In the genomic region with DNA sequence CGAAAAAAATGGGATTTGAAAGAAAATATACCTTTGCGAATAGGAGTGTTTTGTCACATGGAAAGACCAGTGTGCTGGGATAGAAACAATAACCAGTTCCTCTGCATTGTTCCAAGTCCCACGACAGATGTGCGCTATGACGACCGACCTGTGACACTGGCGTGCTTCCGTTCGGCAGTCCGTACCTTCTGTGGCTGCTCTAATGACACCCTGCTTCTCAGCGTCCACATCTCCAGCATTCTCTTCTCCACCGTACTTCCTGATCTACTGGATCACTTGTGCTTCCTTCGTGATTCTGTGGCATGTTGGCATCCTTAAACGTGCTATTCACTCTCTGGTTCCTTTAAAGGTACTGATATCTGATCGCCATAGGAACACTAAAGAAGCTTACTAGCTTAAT, we compare ENCODE assay signal across 34 mouse cellular contexts.
"Had no signal": no experiment of that assay in that cellular context is flagged by ENCODE, and none has a peak within 500 bp of the region (broad histone marks: within the 10 kb centered on the region; RNA-seq: fewer than 3 reads in every experiment).

No protein-coding gene starts in this region.

- H3K36me3 ChIP-seq: heart, embryonic 10.5 days; heart, embryonic 12.5 days; heart, embryonic 13.5 days; heart, embryonic 15.5 days; hindbrain, embryonic 10.5 days; hindbrain, embryonic 12.5 days; hindbrain, embryonic 13.5 days; hindbrain, embryonic 15.5 days; intestine, embryonic 15.5 days; kidney, embryonic 15.5 days had no signal

- H3K27ac ChIP-seq: heart, embryonic 10.5 days; heart, embryonic 13.5 days; heart, embryonic 15.5 days; hindbrain, embryonic 10.5 days; hindbrain, embryonic 12.5 days; hindbrain, embryonic 13.5 days; hindbrain, embryonic 14.5 days; hindbrain, embryonic 15.5 days; hindbrain, postnatal 0 days; intestine, embryonic 15.5 days; kidney, embryonic 15.5 days; kidney, postnatal 0 days; layer of hippocampus, adult 2 months had no signal

- ATAC-seq: hindbrain, embryonic 16.5 days; hindbrain, postnatal 0 days; inflammation-experienced regulatory T-cells, adult 6 months; intestine, embryonic 15.5 days; intestine, embryonic 16.5 days; intestine, postnatal 0 days had no signal

- H3K27me3 ChIP-seq: heart, embryonic 12.5 days; heart, embryonic 13.5 days; heart, embryonic 15.5 days; hindbrain, embryonic 12.5 days; hindbrain, embryonic 13.5 days; hindbrain, embryonic 15.5 days; intestine, embryonic 15.5 days; kidney, embryonic 15.5 days had no signal

- DNase-seq: heart, postnatal 14 days; heart, postnatal 36 days; heart, postnatal 4 days; kidney, adult 11 months; kidney, adult 18-20 months; kidney, adult 2 months; kidney, adult 8-10 months; kidney, adult 9 months; kidney, postnatal 10 days; kidney, postnatal 14 days; kidney, postnatal 25 days; kidney, postnatal 36 days; kidney, postnatal 4 days; layer of hippocampus, adult 9-11 months; layer of hippocampus, postnatal 36 days had no signal

- H3K9ac ChIP-seq: heart, embryonic 12.5 days; heart, embryonic 13.5 days; heart, embryonic 15.5 days; hindbrain, embryonic 12.5 days; hindbrain, embryonic 13.5 days; hindbrain, embryonic 14.5 days; hindbrain, embryonic 15.5 days; intestine, embryonic 15.5 days; kidney, embryonic 15.5 days had no signal

- H3K9me3 ChIP-seq: heart, embryonic 10.5 days; heart, embryonic 12.5 days; heart, embryonic 13.5 days; heart, embryonic 15.5 days; hindbrain, embryonic 10.5 days; hindbrain, embryonic 12.5 days; hindbrain, embryonic 13.5 days; hindbrain, embryonic 15.5 days; intestine, embryonic 15.5 days; kidney, embryonic 15.5 days had no signal

- H3K4me1 ChIP-seq: heart, embryonic 10.5 days; heart, embryonic 13.5 days; heart, embryonic 15.5 days; hindbrain, embryonic 15.5 days; intestine, embryonic 15.5 days; kidney, embryonic 15.5 days had no signal

- H3K4me3 ChIP-seq: heart, embryonic 10.5 days; heart, embryonic 12.5 days; heart, embryonic 13.5 days; heart, embryonic 15.5 days; hindbrain, embryonic 10.5 days; hindbrain, embryonic 12.5 days; hindbrain, embryonic 13.5 days; hindbrain, embryonic 15.5 days; intestine, embryonic 15.5 days; kidney, embryonic 15.5 days; layer of hippocampus, adult 2 months had no signal

- H3K4me2 ChIP-seq: heart, embryonic 11.5 days; heart, embryonic 12.5 days; heart, embryonic 13.5 days; heart, embryonic 15.5 days; hindbrain, embryonic 12.5 days; hindbrain, embryonic 13.5 days; hindbrain, embryonic 14.5 days; hindbrain, embryonic 15.5 days; intestine, embryonic 15.5 days; kidney, embryonic 15.5 days had no signal
